Comparison of ENCODE assay signal across 24 mouse cellular contexts in genomic region chr10:90627532-90627931, GRCm38 (mm10).
A peak's percentile ranks its signal among the peaks of the same experiment; 100 is the strongest.
DNase-seq lines count a peak whose midpoint lies in the region; ATAC-seq and TF ChIP-seq lines count a peak whose summit lies in the region.
"Had no signal": no experiment of that assay in that cellular context is flagged by ENCODE, and none has a peak within 500 bp of the region (broad histone marks: within the 10 kb centered on the region; RNA-seq: fewer than 3 reads in every experiment).

No protein-coding gene starts in this region.

- H3K36me3 ChIP-seq in hindbrain, postnatal 0 days (ENCODE audit: insufficient read depth, low read length): no peaks in the 10 kb centered on the region
- H3K36me3 ChIP-seq in hindbrain, embryonic 14.5 days (replicated peaks; ENCODE audit: control insufficient read depth, insufficient read depth): no peaks in the 10 kb centered on the region
- H3K36me3 ChIP-seq in midbrain, embryonic 16.5 days (ENCODE audit: control insufficient read depth, insufficient read depth, low read length): no peaks in the 10 kb centered on the region
- H3K36me3 ChIP-seq in midbrain, embryonic 11.5 days (ENCODE audit: control insufficient read depth, insufficient read depth, low read length): no peaks in the 10 kb centered on the region
- H3K36me3 ChIP-seq: hindbrain, embryonic 10.5 days; intestine, embryonic 15.5 days; limb, embryonic 15.5 days; liver, embryonic 13.5 days had no signal

- H3K4me1 ChIP-seq in hindbrain, postnatal 0 days (ENCODE audit: insufficient read depth, low read length): no peaks in the 10 kb centered on the region
- no peaks in the 10 kb centered on the region for H3K4me1 ChIP-seq in hindbrain, embryonic 14.5 days (replicated peaks; ENCODE audit: control insufficient read depth, insufficient read depth, low read length)
- H3K4me1 ChIP-seq in midbrain, embryonic 16.5 days (ENCODE audit: control insufficient read depth, insufficient read depth, low read length): peaks cover 3% of the 10 kb centered on the region; the same call in 1 of the 2 replicates
- no peaks in the 10 kb centered on the region for H3K4me1 ChIP-seq in midbrain, embryonic 11.5 days (ENCODE audit: control insufficient read depth, insufficient read depth, low read length)
- H3K4me1 ChIP-seq: hindbrain, embryonic 10.5 days; intestine, embryonic 15.5 days; limb, embryonic 15.5 days; liver, embryonic 13.5 days; megakaryocyte, embryonic 14.5 days had no signal

- no peak overlapping the region for H3K27ac ChIP-seq in hindbrain, postnatal 0 days
- H3K27ac ChIP-seq in hindbrain, embryonic 14.5 days: no peak overlapping the region
- H3K27ac ChIP-seq in midbrain, embryonic 16.5 days (ENCODE audit: low read length): no peak overlapping the region
- H3K27ac ChIP-seq in midbrain, embryonic 11.5 days (ENCODE audit: low read depth, low read length): no peak overlapping the region
- H3K27ac ChIP-seq: hindbrain, embryonic 10.5 days; intestine, embryonic 15.5 days; limb, embryonic 15.5 days; liver, embryonic 13.5 days had no signal

- H3K9ac ChIP-seq in hindbrain, postnatal 0 days (replicated peaks; ENCODE audit: low read length): no peak overlapping the region
- no peak overlapping the region for H3K9ac ChIP-seq in hindbrain, embryonic 14.5 days
- no peak overlapping the region for H3K9ac ChIP-seq in midbrain, embryonic 16.5 days (ENCODE audit: low read depth, low read length)
- H3K9ac ChIP-seq in midbrain, embryonic 11.5 days (ENCODE audit: low read length): no peak overlapping the region
- H3K9ac ChIP-seq: intestine, embryonic 15.5 days; limb, embryonic 15.5 days; liver, embryonic 13.5 days had no signal

- TF ChIP-seq CTCF in hindbrain, postnatal 0 days (IDR thresholded peaks at IDR 0.05; ENCODE audit: low read depth): no peak

- H3K4me3 ChIP-seq in hindbrain, postnatal 0 days (ENCODE audit: low read length): no peak overlapping the region
- no peak overlapping the region for H3K4me3 ChIP-seq in hindbrain, embryonic 14.5 days (replicated peaks; ENCODE audit: low read length)
- no peak overlapping the region for H3K4me3 ChIP-seq in midbrain, embryonic 16.5 days (ENCODE audit: low read depth, low read length)
- no peak overlapping the region for H3K4me3 ChIP-seq in midbrain, embryonic 11.5 days (ENCODE audit: low read depth, low read length)
- H3K4me3 ChIP-seq: hindbrain, embryonic 10.5 days; intestine, embryonic 15.5 days; limb, embryonic 15.5 days; liver, embryonic 13.5 days; megakaryocyte, embryonic 14.5 days had no signal

- ATAC-seq in cerebellum, adult (ENCODE audit: insufficient number of reproducible peaks, low FRiP score, low TSS enrichment): 0 out of 2 replicates have a peak, but pooled peaks have one; percentile 45
- no peak for ATAC-seq in hindbrain, postnatal 0 days
- no peak for ATAC-seq in hindbrain, embryonic 14.5 days (ENCODE audit: low FRiP score)
- ATAC-seq in midbrain, embryonic 16.5 days: 0 out of 2 replicates have a peak, but pooled peaks have one; percentile 14
- no peak for ATAC-seq in midbrain, embryonic 11.5 days (ENCODE audit: low FRiP score)
- ATAC-seq: forebrain, embryonic 16.5 days; hindbrain, embryonic 16.5 days; intestine, embryonic 15.5 days; lung, postnatal 0 days; Patski had no signal

- no peaks in the 10 kb centered on the region for H3K9me3 ChIP-seq in hindbrain, postnatal 0 days (ENCODE audit: low read length)
- no peaks in the 10 kb centered on the region for H3K9me3 ChIP-seq in hindbrain, embryonic 14.5 days (ENCODE audit: control insufficient read depth, low read length)
- no peaks in the 10 kb centered on the region for H3K9me3 ChIP-seq in midbrain, embryonic 16.5 days (replicated peaks; ENCODE audit: control insufficient read depth, low read length, poor library complexity, severe bottlenecking)
- no peaks in the 10 kb centered on the region for H3K9me3 ChIP-seq in midbrain, embryonic 11.5 days (ENCODE audit: control insufficient read depth, low read length)
- H3K9me3 ChIP-seq: hindbrain, embryonic 10.5 days; intestine, embryonic 15.5 days; limb, embryonic 15.5 days had no signal

- WGBS in hindbrain, postnatal 0 days: 63% methylated on average over 5 of the region's 5 CpGs
- WGBS in hindbrain, embryonic 14.5 days: 84% methylated on average over 5 of the region's 5 CpGs
- WGBS in midbrain, embryonic 16.5 days: 75% methylated on average over 5 of the region's 5 CpGs
- 89% methylated on average over 5 of the region's 5 CpGs for WGBS in midbrain, embryonic 11.5 days

- no peak overlapping the region for H3K4me2 ChIP-seq in hindbrain, postnatal 0 days (ENCODE audit: low read depth, low read length)
- no peak overlapping the region for H3K4me2 ChIP-seq in hindbrain, embryonic 14.5 days (replicated peaks)
- H3K4me2 ChIP-seq in midbrain, embryonic 16.5 days (ENCODE audit: low read length): no peak overlapping the region
- no peak overlapping the region for H3K4me2 ChIP-seq in midbrain, embryonic 11.5 days
- H3K4me2 ChIP-seq: intestine, embryonic 15.5 days; limb, embryonic 15.5 days; liver, embryonic 13.5 days had no signal

- H3K27me3 ChIP-seq in hindbrain, postnatal 0 days (ENCODE audit: insufficient read depth, low read length): no peaks in the 10 kb centered on the region
- no peaks in the 10 kb centered on the region for H3K27me3 ChIP-seq in hindbrain, embryonic 14.5 days (ENCODE audit: control insufficient read depth, insufficient read depth, low read length)
- H3K27me3 ChIP-seq in midbrain, embryonic 16.5 days (ENCODE audit: control insufficient read depth, insufficient read depth, low read depth, low read length): no peaks in the 10 kb centered on the region
- H3K27me3 ChIP-seq in midbrain, embryonic 11.5 days (ENCODE audit: control insufficient read depth, insufficient read depth, low read length): no peaks in the 10 kb centered on the region
- H3K27me3 ChIP-seq: intestine, embryonic 15.5 days; limb, embryonic 15.5 days; liver, embryonic 13.5 days; megakaryocyte, embryonic 14.5 days had no signal

- DNase-seq in cerebellum, postnatal 14 days: no peak
- DNase-seq in hindbrain, postnatal 0 days (ENCODE audit: low spot score): peak; percentile 29
- no peak for DNase-seq in hindbrain, embryonic 14.5 days (ENCODE audit: low spot score)
- DNase-seq in midbrain, embryonic 11.5 days (ENCODE audit: low spot score, missing footprints): no peak
- no peak for DNase-seq in kidney, postnatal 25 days
- DNase-seq: cerebellum, adult 18-20 months; gastrocnemius, postnatal 14 days; heart, postnatal 14 days; kidney, adult 2 months; kidney, postnatal 4 days; liver, embryonic 13.5 days; lung, adult 18-20 months; lung, postnatal 4 days; thymus, postnatal 4 days had no signal

Comparison
In these comparisons a context has a peak if more than half of its experiments do, and no peak if none do; other contexts are left out.
1. ATAC-seq: peak in cerebellum, adult (single experiment) and midbrain, embryonic 16.5 days (single experiment); none in hindbrain, postnatal 0 days (single experiment), hindbrain, embryonic 14.5 days (single experiment) and midbrain, embryonic 11.5 days (single experiment).